Mouse (Mus musculus) ZHBTc4 (cell line): ENCODE measurements around the gene Dcun1d5.
"Not testable (repeated sequence)": the region's sequence is repeated elsewhere in the genome, so short reads cannot be mapped to it uniquely, and the experiment has no call there.

Experiments used
- DNase-seq: peaks from one replicate; pipeline ENCODE4 v3.0.0-alpha.2; 2011; ENCODE audit warnings: low read depth, low spot score

Gene Dcun1d5

DNA sequence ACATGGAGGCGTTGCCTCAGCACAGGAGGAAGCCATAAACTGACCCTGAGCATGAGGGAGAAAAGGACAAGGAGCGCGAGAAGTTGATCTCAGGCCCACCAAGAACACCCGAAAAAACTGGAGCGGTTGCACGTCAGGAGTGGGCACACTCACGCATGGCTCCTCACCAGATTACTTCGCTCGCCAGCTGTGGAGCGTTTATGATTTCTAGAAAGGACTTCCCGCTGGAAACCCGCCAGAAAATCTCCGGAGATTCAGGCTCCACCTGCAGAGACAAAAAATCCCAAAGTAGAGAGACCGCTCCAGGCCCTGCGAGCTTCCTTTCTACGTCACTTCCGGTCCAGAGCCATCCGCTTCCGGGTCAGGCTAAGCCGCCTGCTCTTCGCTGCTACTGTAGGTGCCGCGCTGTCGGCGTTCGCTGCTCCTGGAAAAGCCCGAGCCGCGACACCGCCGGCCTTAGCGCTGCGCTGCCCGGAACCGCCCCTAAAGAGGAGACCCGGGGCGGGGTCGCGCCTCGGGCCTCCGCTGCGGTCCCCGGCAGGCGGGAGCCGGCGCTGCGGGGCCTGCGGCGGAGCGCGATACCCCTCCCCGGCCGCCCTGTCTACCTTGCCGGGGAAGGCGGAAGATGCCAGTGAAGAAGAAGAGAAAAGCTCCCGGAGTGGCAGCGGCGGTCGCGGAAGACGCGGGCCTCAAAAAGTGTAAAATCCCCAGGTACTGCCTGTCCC is at the start of gene Dcun1d5, which contains the start of gene Dync2h1:
TSS of gene Dcun1d5 (plus strand) at position 349 of the 725 bp plus-strand sequence.
TSS of gene Dync2h1 (minus strand) at position 275 of the 725 bp plus-strand sequence.
- peak; percentile 96 for DNase-seq

GRCm38 (mm10) chr9:7154391-7154790 is 29.9 kb upstream of the Dcun1d5 start:
- DNase-seq = no peak

GRCm38 (mm10) chr9:7158605-7159004 is 25.7 kb upstream of the Dcun1d5 start:
- no peak for DNase-seq

DNA sequence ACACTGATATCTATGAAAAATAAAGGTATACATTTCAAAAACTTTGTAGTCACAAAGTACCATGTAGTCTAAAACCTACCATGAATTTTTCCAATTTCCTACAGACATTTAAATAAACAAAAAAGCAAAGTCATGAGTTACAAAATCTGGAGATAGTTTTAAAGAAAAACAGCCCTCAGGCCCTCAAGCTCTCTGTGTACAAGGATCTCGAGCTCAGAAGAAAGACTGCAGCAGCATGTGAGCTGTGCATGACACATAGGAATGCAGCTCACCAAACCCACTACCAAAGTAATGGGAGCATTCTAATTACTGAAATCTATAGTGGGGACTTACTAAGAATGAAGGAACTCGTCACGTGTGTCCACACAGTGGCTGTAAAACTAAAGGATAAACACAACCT is 24.6 kb upstream of the Dcun1d5 start:
- DNase-seq = no peak

- DNase-seq = no peak
Measured at GRCm38 (mm10) chr9:7160688-7161087, 23.6 kb upstream of the Dcun1d5 start.

- DNase-seq = no peak
Measured at GRCm38 (mm10) chr9:7167339-7167998, 16.9 kb upstream of the Dcun1d5 start.

DNA sequence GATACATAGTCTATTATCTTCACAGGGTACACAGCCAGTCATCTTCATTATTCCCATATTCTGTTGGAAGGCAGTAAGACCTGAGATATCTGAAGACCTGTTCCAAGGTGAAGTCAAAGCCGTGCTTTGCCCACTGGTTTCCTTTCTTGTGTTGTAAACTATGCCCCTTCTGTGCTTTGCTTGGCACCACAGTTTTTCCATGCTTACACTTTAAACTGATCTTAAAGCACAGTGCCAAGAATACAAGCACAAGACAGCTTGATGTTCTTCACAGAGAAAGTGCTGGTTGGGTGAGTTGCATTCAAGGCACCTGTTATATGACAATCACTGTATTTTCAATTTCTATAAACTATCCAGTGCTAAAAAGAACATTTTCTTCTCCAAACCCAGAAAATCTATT is 10.6 kb upstream of the Dcun1d5 start:
- no peak for DNase-seq

- peak; percentile 96 for DNase-seq
Measured at GRCm38 (mm10) chr9:7176618-7177610, 7.4 kb upstream of the Dcun1d5 start.

DNA sequence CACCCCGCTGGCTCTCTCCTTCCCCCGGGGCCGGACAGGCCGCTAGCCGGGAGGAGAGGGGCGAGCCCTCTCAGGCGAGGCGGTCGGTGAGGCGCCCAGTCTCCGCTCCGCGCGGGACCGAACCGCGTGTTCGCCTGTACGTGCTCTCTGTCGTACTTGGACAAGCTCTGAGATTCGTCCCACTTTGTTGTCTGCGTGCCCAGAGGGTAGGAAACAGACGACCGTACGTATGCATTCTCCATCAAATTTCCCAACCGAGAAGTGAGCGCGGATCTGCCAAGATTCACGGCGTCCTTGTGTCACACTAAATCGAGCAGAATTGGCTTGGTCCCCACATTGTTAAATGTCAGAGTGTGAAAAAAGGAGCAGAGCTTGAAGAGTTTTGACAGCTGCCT is 574 bp downstream of the Dcun1d5 start:
- peak; percentile 56 for DNase-seq

- not testable (repeated sequence) for DNase-seq
Measured at GRCm38 (mm10) chr9:7190694-7191093, 6.4 kb downstream of the Dcun1d5 start.

- DNase-seq = peak; percentile 43
Measured at GRCm38 (mm10) chr9:7216240-7216639, 31.9 kb downstream of the Dcun1d5 start.

GRCm38 (mm10) chr9:7221024-7221423 is 36.7 kb downstream of the Dcun1d5 start:
- DNase-seq = no peak

- no peak for DNase-seq
Measured at GRCm38 (mm10) chr9:7221460-7221859, 37.1 kb downstream of the Dcun1d5 start.

- DNase-seq = no peak
Measured at GRCm38 (mm10) chr9:7238619-7239018, 54.3 kb downstream of the Dcun1d5 start.

DNA sequence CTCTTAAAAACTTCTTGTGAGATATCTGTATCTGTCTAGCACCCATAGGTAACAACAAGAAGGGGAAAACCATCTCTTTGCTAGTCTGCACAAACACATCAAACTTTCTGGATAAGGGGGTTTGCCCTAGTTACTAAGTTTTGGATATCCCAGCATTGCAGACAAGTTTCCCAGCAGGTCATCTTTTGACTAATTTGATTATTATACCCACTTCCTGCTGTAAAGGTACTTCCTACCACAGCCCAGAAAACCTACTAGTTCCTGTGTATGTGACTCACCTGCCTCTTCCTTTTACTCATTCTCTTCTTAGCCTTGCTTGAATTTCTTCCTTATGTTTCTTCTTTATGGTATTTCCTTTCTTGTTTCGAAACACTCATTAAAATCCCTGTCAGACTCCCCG is 55.6 kb downstream of the Dcun1d5 start:
- DNase-seq = no peak

- DNase-seq = peak; percentile 24
Measured at GRCm38 (mm10) chr9:7252797-7253654, 68.7 kb downstream of the Dcun1d5 start.
